Mouse (Mus musculus) spleen, adult 2 months (tissue): ENCODE measurements around the gene Acp6.

Experiments used
- CTCF ChIP-seq: fragments of 200-500 bp; IDR thresholded peaks from 2 replicates; pipeline ENCODE4 v1.5.1; 2011; ENCODE audit warnings: mild to moderate bottlenecking, inconsistent platforms; ENCODE audit not compliant: insufficient read depth, insufficient read length, insufficient replicate concordance; ENCODE audit errors: extremely low read depth
- POLR2A ChIP-seq: fragments of 200-500 bp; IDR thresholded peaks from 2 replicates; pipeline ENCODE4 v1.6.1; 2011; ENCODE audit warnings: low read depth, low read length, inconsistent platforms

GRCm38 (mm10) chr3:97201943-97202342 lies 43.4 kb downstream of the Acp6 start:
- TF ChIP-seq CTCF = peak; percentile 89
- no peak for TF ChIP-seq POLR2A
